Mouse (Mus musculus): ENCODE data around the gene Atp6v0d1.

The Atp6v0d1 gene

GRCm38 (mm10) chr8:105565952-105566702, at the start of gene Atp6v0d1:
Atp6v0d1 (minus strand) TSS chr8:105566047.
- POLR2A ChIA-PET, result interaction anchor here in 3 of 4 experiments (0.6 to 3.3 kb wide), 40 partner anchors 10 to 1367 kb away, joined by 3 to 24 read pairs (median 4); partner anchors contain the start of genes Ctcf (in 2 of the 3), Hsd11b2 (in 2 of the 3), Ripor1 (in 2 of the 3) and Tppp3 (in 2 of the 3)
- CTCF ChIA-PET, result interaction anchor here (0.6 to 2.8 kb wide), 17 partner anchors 10 to 758 kb away, joined by 3 to 14 read pairs (median 4); partner anchors contain the start of genes Ripor1 (in 3 of the 4) and Tppp3 (in 1 of the 4)

DNA sequence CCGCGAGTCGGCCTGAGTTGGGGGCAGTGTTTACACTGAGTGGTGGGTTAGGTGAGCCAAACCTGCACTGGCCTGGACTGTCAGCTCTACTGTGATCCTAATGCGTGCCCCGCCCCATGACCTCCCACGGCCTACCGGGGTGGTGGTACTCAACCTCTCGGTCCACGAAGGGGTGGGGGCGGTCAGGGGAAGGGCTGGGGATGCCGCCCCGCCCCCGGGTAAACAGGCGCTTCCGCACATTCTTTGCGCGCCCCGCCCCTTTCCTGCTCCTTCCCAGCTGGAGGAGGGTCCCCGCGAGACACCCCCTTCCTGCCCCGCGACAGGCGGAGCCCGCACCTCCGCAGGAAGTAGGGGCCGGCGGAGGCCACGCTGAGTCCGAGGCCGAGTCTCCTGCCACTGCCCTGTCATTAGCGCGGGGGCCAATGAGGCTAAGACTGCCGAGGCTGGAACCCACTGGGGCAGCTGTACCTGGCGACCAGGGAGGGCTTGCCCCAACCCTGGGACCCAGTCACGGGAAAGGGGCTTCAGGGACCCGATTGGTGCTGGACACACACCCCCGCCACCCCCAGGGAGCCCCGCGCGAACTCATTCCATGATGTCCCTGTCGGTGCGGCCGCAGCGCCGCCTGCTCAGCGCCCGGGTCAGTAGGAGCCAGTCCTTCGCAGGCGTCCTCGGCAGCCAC, 48.1 kb upstream of the Atp6v0d1 start:
- ChIA-PET CTCF (interaction anchor here (0.6 to 1.3 kb wide), 11 partner anchors 8 to 163 kb away, joined by 3 to 4 read pairs (median 3); partner anchors contain the start of gene Ripor1 (in 1 of the 4)), POLR2A (interaction anchor here in 3 of 4 experiments (0.7 to 11.9 kb wide), 18 partner anchors 7 to 144 kb away, joined by 3 to 91 read pairs (median 4); partner anchors contain the start of genes Ripor1 (in 2 of the 3), Agrp (in 1 of the 3) and Ctcf (in 1 of the 3))

DNA sequence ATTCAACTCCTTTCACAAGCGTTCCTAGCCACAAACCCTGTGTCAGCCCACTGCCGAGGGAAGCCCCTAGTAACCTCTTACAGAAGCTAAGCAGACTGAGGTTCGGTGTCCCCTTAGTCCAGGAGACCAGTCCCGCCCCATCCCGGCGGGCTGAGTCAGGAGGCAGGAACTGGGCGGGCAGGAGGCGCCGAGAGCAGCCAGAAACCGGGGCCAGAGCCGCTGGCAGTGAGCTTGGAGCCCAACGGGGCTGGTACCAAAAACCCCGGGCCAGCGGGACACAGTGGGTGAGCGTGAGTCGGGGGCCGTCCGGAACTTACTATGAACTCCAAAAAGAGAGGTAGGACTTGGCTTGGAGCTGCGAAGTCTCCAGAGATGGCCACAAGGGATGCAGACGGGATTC, 47.2 kb upstream of the Atp6v0d1 start:
- ChIA-PET POLR2A (interaction anchor here in 2 of 4 experiments (0.7 to 3.9 kb wide), 12 partner anchors 7 to 75 kb away, joined by 3 to 20 read pairs (median 4); partner anchors contain the start of genes Ripor1 (in 2 of the 2) and Agrp (in 1 of the 2)), CTCF (interaction anchor here in 2 of 4 experiments (0.7 to 1.3 kb wide), 3 partner anchors 8 to 351 kb away, joined by 3 to 4 read pairs (median 4); partner anchors contain the start of gene Ripor1 (in 1 of the 2))

DNA sequence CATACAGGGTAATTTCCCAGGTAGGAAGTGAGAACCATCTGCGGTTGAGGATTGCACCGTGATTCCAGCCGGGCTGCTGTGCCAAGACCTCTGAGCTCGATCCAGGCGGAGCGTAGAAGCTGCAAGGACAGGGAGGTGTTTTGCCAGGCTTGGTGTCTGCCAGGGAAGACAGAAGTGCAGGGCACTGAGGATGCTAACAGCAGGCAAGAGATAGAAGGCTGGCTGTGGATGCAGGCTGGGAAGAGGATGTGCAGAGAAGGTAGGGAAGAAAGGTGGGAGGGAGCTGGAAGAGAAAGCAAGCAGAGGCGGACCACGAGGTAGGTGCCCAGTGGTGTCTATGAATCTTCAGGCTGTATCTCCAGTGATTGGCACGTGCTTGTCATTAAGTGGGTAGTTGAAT, 46.0 kb upstream of the Atp6v0d1 start:
- CTCF ChIA-PET, result interaction anchor here in 2 of 4 experiments (0.5 to 1.1 kb wide), 3 partner anchors 12 to 381 kb away, joined by 3 to 4 read pairs (median 3); no protein-coding TSS in a partner anchor

DNA sequence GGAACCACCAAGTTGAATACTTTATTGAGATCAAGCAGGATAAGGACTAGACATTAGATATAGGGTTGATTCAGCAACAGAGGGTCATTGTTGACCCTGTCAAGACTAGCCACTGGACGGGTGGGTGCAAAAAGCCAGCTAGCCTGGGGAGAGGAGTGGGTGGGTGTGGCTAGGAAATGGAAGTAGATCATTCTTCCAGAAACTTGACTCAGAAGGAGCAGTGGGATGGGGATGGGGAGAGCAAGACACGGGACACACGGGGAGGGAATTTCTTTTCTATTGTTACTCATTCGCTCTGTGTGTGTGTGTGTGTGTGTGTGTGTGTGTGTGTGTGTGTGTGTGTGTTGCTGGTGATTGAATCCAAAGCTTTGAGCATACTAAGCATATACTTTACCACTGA, 43.9 kb upstream of the Atp6v0d1 start:
- ChIA-PET CTCF (interaction anchor here in 1 of 4 experiments (0.5 to 5.0 kb wide), 2 partner anchors 12 to 33 kb away, joined by 3 to 32 read pairs; no protein-coding TSS in a partner anchor), POLR2A (interaction anchor here in 2 of 4 experiments (0.6 to 7.2 kb wide), 7 partner anchors 10 to 1296 kb away, joined by 3 to 91 read pairs (median 4); no protein-coding TSS in a partner anchor)

More for the DNA sequence above, 46.0 kb upstream of the Atp6v0d1 start:
- POLR2A ChIA-PET, result interaction anchor here in 3 of 4 experiments (0.8 to 1.5 kb wide), 4 partner anchors 11 to 158 kb away, joined by 3 read pairs; no protein-coding TSS in a partner anchor

GRCm38 (mm10) chr8:105609355-105609754, 43.5 kb upstream of the Atp6v0d1 start:
- POLR2A ChIA-PET, result interaction anchor here in 1 of 4 experiments (0.9 to 7.2 kb wide), 5 partner anchors 10 to 103 kb away, joined by 3 to 91 read pairs (median 4); no protein-coding TSS in a partner anchor
- CTCF ChIA-PET, result interaction anchor here in 3 of 4 experiments (0.6 to 5.2 kb wide), 4 partner anchors 12 to 39 kb away, joined by 3 to 69 read pairs (median 24); no protein-coding TSS in a partner anchor

GRCm38 (mm10) chr8:105607684-105608083, 41.8 kb upstream of the Atp6v0d1 start:
- ChIA-PET POLR2A (interaction anchor here in 2 of 4 experiments (0.6 to 7.2 kb wide), 20 partner anchors 7 to 510 kb away, joined by 3 to 91 read pairs (median 4); partner anchors contain the start of genes Agrp (in 2 of the 2), Atp6v0d1 (in 2 of the 2), Acd (in 1 of the 2) and Ctcf (in 1 of the 2)), CTCF (interaction anchor here (0.5 to 5.2 kb wide), 32 partner anchors 8 to 1614 kb away, joined by 3 to 69 read pairs (median 4); partner anchors contain the start of genes Atp6v0d1 (in 1 of the 4), Ctcf (in 1 of the 4) and Tppp3 (in 1 of the 4))

DNA sequence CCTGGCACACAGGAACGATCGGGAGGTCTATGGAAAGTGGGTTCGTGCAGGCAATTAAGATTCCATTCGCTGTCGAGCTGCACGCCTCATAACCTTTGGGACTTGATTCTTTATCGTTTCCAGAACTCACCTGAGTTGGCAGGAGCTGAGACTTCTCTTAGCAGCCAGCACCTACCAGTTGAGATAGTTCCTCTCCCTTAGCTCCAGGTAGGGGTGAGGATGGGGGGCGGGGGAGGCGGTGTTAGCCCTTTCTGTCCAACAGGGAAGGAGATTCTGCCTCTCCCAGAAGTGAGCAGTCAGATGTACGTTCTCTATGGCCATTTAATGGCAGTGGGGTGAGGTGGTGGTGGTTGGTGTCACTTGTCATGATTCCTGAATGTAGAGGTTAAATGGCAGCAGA, 41.2 kb upstream of the Atp6v0d1 start:
- ChIA-PET CTCF (interaction anchor here (0.6 to 5.2 kb wide), 21 partner anchors 8 to 1615 kb away, joined by 3 to 69 read pairs (median 4); partner anchors contain the start of genes Agrp (in 1 of the 4), Atp6v0d1 (in 1 of the 4) and Ctcf (in 1 of the 4)), POLR2A (interaction anchor here in 2 of 4 experiments (0.5 to 7.2 kb wide), 25 partner anchors 7 to 452 kb away, joined by 3 to 91 read pairs (median 4); partner anchors contain the start of genes Agrp (in 2 of the 2), Atp6v0d1 (in 2 of the 2), Ctcf (in 2 of the 2) and Nutf2 (in 2 of the 2))

DNA sequence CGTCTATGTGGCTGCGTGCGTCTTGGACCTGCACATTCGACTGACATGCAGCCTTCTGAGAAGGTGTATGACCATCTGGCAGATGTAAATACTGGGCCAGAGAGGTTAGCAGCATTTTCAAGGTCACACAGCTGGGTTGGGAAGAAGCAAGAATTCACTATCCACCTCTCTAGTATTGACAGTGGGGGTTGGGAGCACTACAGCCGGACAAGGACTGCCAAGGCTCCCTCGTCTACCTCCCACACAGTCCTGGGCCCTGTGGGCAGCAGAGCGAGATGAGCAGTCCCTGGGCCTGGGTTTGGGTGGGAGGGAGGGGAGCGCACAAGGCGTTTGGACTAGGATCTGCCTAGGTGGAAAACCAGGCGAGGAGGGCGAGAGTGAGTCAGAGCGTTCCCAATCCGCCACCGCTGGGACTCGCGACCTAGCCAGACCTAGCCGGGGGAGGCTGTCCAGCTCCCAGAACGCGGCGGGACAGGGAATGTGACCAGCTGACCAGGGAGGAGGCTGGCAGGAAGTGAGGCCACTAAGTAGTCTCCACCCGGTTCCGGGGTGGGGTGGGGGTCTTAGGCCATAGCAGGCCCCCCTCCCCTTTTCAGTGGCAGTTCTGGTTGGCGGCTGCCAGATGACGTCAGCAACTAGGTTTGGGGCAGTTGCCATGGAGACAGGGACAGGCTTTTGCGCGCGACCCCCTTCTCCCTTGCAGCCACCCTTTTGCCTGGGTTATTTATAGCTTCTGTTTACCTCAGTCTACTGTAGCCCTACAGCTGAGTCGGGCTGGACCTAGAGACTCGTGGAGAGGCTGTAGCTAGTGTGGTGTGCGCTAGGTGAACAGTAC, 40.6 kb upstream of the Atp6v0d1 start:
- CTCF ChIA-PET, result interaction anchor here (0.6 to 5.2 kb wide), 27 partner anchors 8 to 1476 kb away, joined by 3 to 69 read pairs (median 5); partner anchors contain the start of genes Ctcf (in 2 of the 4), Agrp (in 1 of the 4), Atp6v0d1 (in 1 of the 4) and Carmil2 (in 1 of the 4)
- POLR2A ChIA-PET, result interaction anchor here (0.5 to 7.2 kb wide), 38 partner anchors 8 to 453 kb away, joined by 3 to 91 read pairs (median 4); partner anchors contain the start of genes Ctcf (in 3 of the 4), Agrp (in 2 of the 4), Atp6v0d1 (in 2 of the 4) and Nutf2 (in 2 of the 4)

GRCm38 (mm10) chr8:105605491-105606188, 39.8 kb upstream of the Atp6v0d1 start:
- ChIA-PET CTCF (interaction anchor here (0.6 to 5.2 kb wide), 47 partner anchors 8 to 454 kb away, joined by 3 to 69 read pairs (median 4); partner anchors contain the start of genes Atp6v0d1 (in 3 of the 4), Agrp (in 2 of the 4), Ctcf (in 2 of the 4) and Carmil2 (in 1 of the 4)), POLR2A (interaction anchor here (0.5 to 7.2 kb wide), 46 partner anchors 7 to 544 kb away, joined by 3 to 91 read pairs (median 4); partner anchors contain the start of genes Ctcf (in 3 of the 4), Agrp (in 2 of the 4), Atp6v0d1 (in 2 of the 4) and Nutf2 (in 2 of the 4))

DNA sequence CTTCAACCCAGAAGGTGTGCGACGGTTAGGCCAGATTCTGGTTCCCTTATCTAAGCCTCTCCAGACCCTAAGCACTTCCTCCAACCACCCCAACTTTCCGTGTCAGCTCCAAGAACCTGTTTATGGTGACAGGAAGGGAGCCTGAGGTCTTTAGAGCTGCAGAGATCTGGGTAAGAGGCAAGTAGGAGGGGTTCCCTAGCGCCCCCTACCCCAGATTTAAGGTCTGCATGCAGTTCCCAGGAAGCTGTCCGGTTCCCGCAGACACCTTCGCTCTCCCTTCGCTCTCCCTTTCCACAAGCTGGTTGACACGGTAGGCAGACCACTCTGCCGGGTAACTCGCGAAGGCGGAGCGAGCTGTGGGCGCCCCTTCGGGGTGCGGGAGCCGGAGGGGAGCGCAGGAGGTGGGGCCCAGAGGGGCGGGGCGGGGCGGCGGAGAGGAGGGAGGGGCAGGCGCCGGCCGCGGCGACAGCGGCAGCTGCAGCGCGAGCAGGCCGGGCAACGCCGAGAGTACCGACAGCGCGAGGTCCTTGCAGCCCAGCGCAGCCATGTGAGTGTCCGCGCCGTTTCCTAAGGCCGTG, 39.0 kb upstream of the Atp6v0d1 start, which contains the start of gene Ripor1:
Ripor1 (plus strand) TSS at position 452 of the 578 bp plus-strand sequence.
- ChIA-PET CTCF (interaction anchor here (0.6 to 5.2 kb wide), 46 partner anchors 8 to 453 kb away, joined by 3 to 69 read pairs (median 4); partner anchors contain the start of genes Atp6v0d1 (in 3 of the 4), Agrp (in 1 of the 4), Carmil2 (in 1 of the 4) and Ctcf (in 1 of the 4)), POLR2A (interaction anchor here (0.5 to 7.2 kb wide), 40 partner anchors 8 to 1140 kb away, joined by 3 to 91 read pairs (median 4); partner anchors contain the start of genes Agrp (in 3 of the 4), Atp6v0d1 (in 2 of the 4), Ctcf (in 2 of the 4) and Acd (in 1 of the 4))

DNA sequence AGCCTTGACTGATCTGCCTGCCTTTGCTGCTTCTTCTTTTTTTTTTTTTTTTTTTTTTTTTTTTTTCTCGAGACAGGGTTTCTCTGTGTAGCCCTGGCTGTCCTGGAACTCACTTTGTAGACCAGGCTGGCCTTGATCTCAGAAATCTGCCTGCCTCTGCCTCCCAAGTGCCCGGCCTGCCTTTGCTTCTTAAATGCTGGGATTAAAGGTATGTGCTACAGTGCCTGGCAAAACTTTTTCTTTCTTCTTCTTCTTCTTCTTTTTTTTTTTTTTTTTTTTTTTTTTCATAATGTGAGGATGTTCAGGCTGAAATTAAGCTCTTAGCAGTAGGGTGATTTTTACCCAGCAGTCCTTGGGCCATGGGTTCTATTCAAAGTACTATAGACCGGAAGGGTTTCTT, 36.7 kb upstream of the Atp6v0d1 start:
- CTCF ChIA-PET, result interaction anchor here in 2 of 4 experiments (0.7 to 1.3 kb wide), 3 partner anchors 20 to 287 kb away, joined by 3 to 11 read pairs (median 3); no protein-coding TSS in a partner anchor
- POLR2A ChIA-PET, result interaction anchor here in 2 of 4 experiments (0.6 to 1.6 kb wide), 9 partner anchors 11 to 973 kb away, joined by 3 to 6 read pairs (median 4); partner anchors contain the start of gene Carmil2 (in 1 of the 2)

DNA sequence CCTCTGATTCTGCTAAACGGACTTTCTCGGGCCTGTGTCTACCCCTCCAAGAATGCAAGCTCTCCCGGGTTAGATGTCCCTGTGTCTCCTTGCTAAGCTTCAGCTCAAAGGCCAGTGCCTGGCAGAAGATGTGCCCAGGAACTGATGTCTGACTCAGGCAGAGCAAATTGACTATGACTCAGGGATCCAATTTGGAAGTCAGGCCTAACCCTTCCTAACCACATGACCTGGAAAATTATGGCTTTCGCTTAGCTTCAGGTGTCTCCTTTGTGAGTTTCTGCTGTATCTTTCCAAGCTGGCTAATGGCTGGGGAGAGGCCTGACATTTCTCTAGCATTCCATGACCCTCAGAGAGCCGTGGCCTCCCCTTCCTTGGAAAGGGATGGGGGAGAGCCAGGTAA, 35.5 kb upstream of the Atp6v0d1 start:
- POLR2A ChIA-PET, result interaction anchor here in 1 of 4 experiments (0.7 to 1.6 kb wide), 4 partner anchors 12 to 34 kb away, joined by 3 to 6 read pairs (median 4); no protein-coding TSS in a partner anchor
- CTCF ChIA-PET, result interaction anchor here in 2 of 4 experiments (1.1 to 1.3 kb wide), 2 partner anchors 21 to 116 kb away, joined by 3 to 11 read pairs; no protein-coding TSS in a partner anchor

DNA sequence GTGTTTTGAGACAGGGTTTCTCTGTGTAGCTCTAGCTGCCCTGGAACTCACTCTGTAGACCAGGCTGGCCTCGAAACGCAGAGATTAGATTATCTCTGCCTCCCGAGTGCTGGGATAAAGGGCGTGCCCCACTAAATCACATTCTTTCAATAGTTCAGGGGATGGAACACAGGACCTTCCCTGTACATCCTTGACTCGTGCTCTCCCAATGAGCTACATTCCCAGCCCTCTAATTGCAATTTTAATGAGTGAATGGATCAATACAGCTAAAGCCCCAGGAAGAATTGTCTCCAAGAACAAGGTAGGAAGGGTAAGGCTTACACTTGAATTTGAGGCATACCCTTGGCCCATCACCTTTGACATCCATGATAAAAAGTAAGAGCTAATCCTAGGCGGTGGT, 32.9 kb upstream of the Atp6v0d1 start:
- CTCF ChIA-PET, result interaction anchor here in 3 of 4 experiments (0.5 to 1.6 kb wide), 7 partner anchors 9 to 549 kb away, joined by 3 to 7 read pairs (median 3); partner anchors contain the start of genes Agrp (in 1 of the 3) and Ctcf (in 1 of the 3)
- POLR2A ChIA-PET, result interaction anchor here in 2 of 4 experiments (0.6 to 1.7 kb wide), 12 partner anchors 8 to 528 kb away, joined by 3 to 8 read pairs (median 3); partner anchors contain the start of genes Ctcf (in 1 of the 2), Nfatc3 (in 1 of the 2) and Nutf2 (in 1 of the 2)

Measured in embryonic stem cell, embryonic (primary cell).